Comparison of ENCODE assay signal across 15 mouse cellular contexts in genomic region chr3:118507582-118508237, GRCm38 (mm10). TPM values are rescaled to one million over a fixed set of nuclear protein-coding genes. Genes with fewer than 3 reads are reported as not detected.
DNase-seq lines count a peak whose midpoint lies in the region; TF ChIP-seq lines count a peak whose summit lies in the region.
"Had no signal": no experiment of that assay in that cellular context is flagged by ENCODE, and none has a peak within 500 bp of the region (broad histone marks: within the 10 kb centered on the region; RNA-seq: fewer than 3 reads in every experiment).

No protein-coding gene starts in this region.

- no peak for TF ChIP-seq CTCF in left cerebral cortex, adult 2 months (IDR thresholded peaks at IDR 0.05)

- DNase-seq in left cerebral cortex, adult 2 months (ENCODE audit: extremely low spot score in 1 of 2, low spot score in 2 of 2): no peak
- DNase-seq in left cerebral cortex, postnatal 10 days (ENCODE audit: extremely low spot score in 1 of 2, low spot score in 2 of 2): no peak
- peak; percentile 22 for DNase-seq in MEL-GATA-1-ER (ENCODE audit: extremely low read depth, low read depth)
- peak; percentile 11 for DNase-seq in induced T-regulatory cell, adult 2 months (ENCODE audit: low read depth)
- DNase-seq in urinary bladder, postnatal 14 days (ENCODE audit: low spot score): no peak
- DNase-seq in layer of hippocampus, adult 11-12 months (ENCODE audit: low spot score): no peak
- DNase-seq in thymus, postnatal 25 days: no peak
- DNase-seq: adrenal gland, adult 2 months; cerebellum, adult 11-12 months; lung, adult 2 months; right cerebral cortex, postnatal 14 days; thymus, postnatal 36 days had no signal

- intact Hi-C loops in left cerebral cortex, adult 2 months (cut with DNase I): loop anchor here (5.0 kb wide), 1 partner anchor 75 kb away; no protein-coding TSS in a partner anchor
- intact Hi-C loops in left cerebral cortex, postnatal 10 days (cut with DNase I): no loop called here

- peak overlapping the region; percentile 37 for H3K4me3 ChIP-seq in left cerebral cortex, adult 2 months
- H3K4me3 ChIP-seq: forebrain, embryonic 10.5 days; midbrain, embryonic 12.5 days; stomach, embryonic 15.5 days had no signal

- H3K27ac ChIP-seq in left cerebral cortex, adult 2 months: peak overlapping the region; percentile 9; the same call in 1 of the 2 replicates
- H3K27ac ChIP-seq: forebrain, embryonic 10.5 days; midbrain, embryonic 12.5 days; stomach, embryonic 15.5 days had no signal

RNA-seq across cellular contexts. Expression of gene Dpyd, which starts 54.2 kb away (rescaled TPM):
- 10 to 100 TPM in 1 of 2 experiments, 1 to 10 TPM in 1; 9.8 to 12.1 TPM for total RNA-seq in left cerebral cortex, adult 2 months (2021)
- total RNA-seq in left cerebral cortex, postnatal 10 days (2021): 10 to 100 TPM; 16.7 to 17.0 TPM

Comparison
In these comparisons a context has a peak if more than half of its experiments do, and no peak if none do; other contexts are left out.
1. DNase-seq: peak in MEL-GATA-1-ER (single experiment) and induced T-regulatory cell, adult 2 months (single experiment); none in left cerebral cortex, adult 2 months (0 of 2), left cerebral cortex, postnatal 10 days (0 of 2), urinary bladder, postnatal 14 days (single experiment), layer of hippocampus, adult 11-12 months (single experiment) and thymus, postnatal 25 days (single experiment).